Comparison of ENCODE assay signal across 22 mouse cellular contexts in the genomic region with DNA sequence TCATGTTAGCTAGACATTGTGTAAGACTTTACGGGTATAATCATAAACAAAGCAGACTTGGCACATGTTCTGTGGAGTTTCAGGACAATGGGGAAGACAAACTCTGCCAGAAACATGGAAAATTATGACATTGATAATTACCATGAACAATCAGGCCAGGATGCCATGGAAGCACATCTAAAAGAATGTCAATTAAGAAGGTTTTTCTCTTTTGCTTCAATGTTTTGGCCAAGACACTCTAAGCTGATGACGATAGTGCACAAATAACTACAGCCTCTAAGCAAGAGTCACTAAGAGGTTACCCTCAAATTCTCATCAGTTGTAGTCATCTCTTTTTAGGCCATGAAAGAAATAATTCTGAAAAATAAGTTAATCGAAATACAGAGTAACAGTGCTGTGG.
DNase-seq lines count a peak whose midpoint lies in the region; ATAC-seq and TF ChIP-seq lines count a peak whose summit lies in the region.
"Had no signal": no experiment of that assay in that cellular context is flagged by ENCODE, and none has a peak within 500 bp of the region (broad histone marks: within the 10 kb centered on the region; RNA-seq: fewer than 3 reads in every experiment).

No protein-coding gene starts in this region.

- WGBS in embryonic facial prominence, embryonic 14.5 days = 84% methylated on average over 3 of the region's 3 CpGs
- 91% methylated on average over 3 of the region's 3 CpGs for WGBS in embryonic facial prominence, embryonic 10.5 days
- WGBS in midbrain, postnatal 0 days = 91% methylated on average over 3 of the region's 3 CpGs
- 92% methylated on average over 3 of the region's 3 CpGs for WGBS in midbrain, embryonic 11.5 days

- ATAC-seq in embryonic facial prominence, embryonic 14.5 days (ENCODE audit: low read depth) = no peak
- ATAC-seq in midbrain, postnatal 0 days (ENCODE audit: low FRiP score) = no peak
- no peak for ATAC-seq in midbrain, embryonic 11.5 days (ENCODE audit: low FRiP score)
- ATAC-seq: CD4-positive, CD25-positive, alpha-beta regulatory T cell, adult 4 months; forebrain, embryonic 13.5 days; forebrain, embryonic 15.5 days; forebrain, postnatal 0 days had no signal

- DNase-seq in embryonic facial prominence, embryonic 14.5 days (ENCODE audit: low spot score) = peak; percentile 21
- no peak for DNase-seq in embryonic facial prominence, embryonic 10.5 days (ENCODE audit: low spot score)
- peak; percentile 19 for DNase-seq in midbrain, postnatal 0 days (ENCODE audit: low spot score)
- DNase-seq in midbrain, embryonic 11.5 days (ENCODE audit: low spot score, missing footprints) = no peak
- DNase-seq in Muller cell, postnatal 12 days (ENCODE audit: inconsistent ontology term) = peak; percentile 95
- DNase-seq in kidney, adult 8-10 months = no peak
- DNase-seq: adrenal gland, adult 2 months; adrenal gland, postnatal 10 days; adrenal gland, postnatal 25 days; B cell, adult 2 months; cerebellum, adult 11-12 months; cerebellum, adult 2 months; cerebellum, adult 9-10 months; cerebellum, postnatal 10 days; cerebellum, postnatal 25 days; forebrain, postnatal 0 days had no signal

- no peaks in the 10 kb centered on the region for H3K9me3 ChIP-seq in embryonic facial prominence, embryonic 14.5 days (ENCODE audit: control insufficient read depth, low read length)
- H3K9me3 ChIP-seq in embryonic facial prominence, embryonic 10.5 days = no peaks in the 10 kb centered on the region
- H3K9me3 ChIP-seq in midbrain, postnatal 0 days (ENCODE audit: low read length) = no peaks in the 10 kb centered on the region
- H3K9me3 ChIP-seq in midbrain, embryonic 11.5 days (ENCODE audit: control insufficient read depth, low read length) = no peaks in the 10 kb centered on the region
- H3K9me3 ChIP-seq: embryonic facial prominence, embryonic 13.5 days; forebrain, embryonic 13.5 days; forebrain, embryonic 15.5 days; G1E had no signal

- no peak overlapping the region for H3K4me3 ChIP-seq in embryonic facial prominence, embryonic 14.5 days (ENCODE audit: low read depth, low read length)
- H3K4me3 ChIP-seq in embryonic facial prominence, embryonic 10.5 days = no peak overlapping the region
- H3K4me3 ChIP-seq in midbrain, postnatal 0 days (ENCODE audit: low read depth, low read length) = no peak overlapping the region
- H3K4me3 ChIP-seq in midbrain, embryonic 11.5 days (ENCODE audit: low read depth, low read length) = no peak overlapping the region
- H3K4me3 ChIP-seq: embryonic facial prominence, embryonic 13.5 days; forebrain, embryonic 13.5 days; forebrain, embryonic 15.5 days had no signal

- no peaks in the 10 kb centered on the region for H3K27me3 ChIP-seq in embryonic facial prominence, embryonic 14.5 days (replicated peaks; ENCODE audit: control insufficient read depth, insufficient read depth, low read length)
- no peaks in the 10 kb centered on the region for H3K27me3 ChIP-seq in embryonic facial prominence, embryonic 10.5 days (replicated peaks; ENCODE audit: low read depth, poor library complexity, severe bottlenecking)
- no peaks in the 10 kb centered on the region for H3K27me3 ChIP-seq in midbrain, postnatal 0 days (ENCODE audit: insufficient read depth, low read length)
- no peaks in the 10 kb centered on the region for H3K27me3 ChIP-seq in midbrain, embryonic 11.5 days (ENCODE audit: control insufficient read depth, insufficient read depth, low read length)
- H3K27me3 ChIP-seq: CH12.LX; embryonic facial prominence, embryonic 13.5 days; forebrain, embryonic 13.5 days; forebrain, embryonic 15.5 days had no signal

- no peaks in the 10 kb centered on the region for H3K4me1 ChIP-seq in embryonic facial prominence, embryonic 14.5 days (ENCODE audit: control insufficient read depth, insufficient read depth, low read length)
- H3K4me1 ChIP-seq in embryonic facial prominence, embryonic 10.5 days = no peaks in the 10 kb centered on the region
- H3K4me1 ChIP-seq in midbrain, postnatal 0 days (ENCODE audit: insufficient read depth, low read length) = no peaks in the 10 kb centered on the region
- no peaks in the 10 kb centered on the region for H3K4me1 ChIP-seq in midbrain, embryonic 11.5 days (ENCODE audit: control insufficient read depth, insufficient read depth, low read length)
- H3K4me1 ChIP-seq: embryonic facial prominence, embryonic 13.5 days; forebrain, embryonic 13.5 days; forebrain, embryonic 15.5 days had no signal

- H3K36me3 ChIP-seq in embryonic facial prominence, embryonic 14.5 days (ENCODE audit: control insufficient read depth, insufficient read depth, low read length) = no peaks in the 10 kb centered on the region
- no peaks in the 10 kb centered on the region for H3K36me3 ChIP-seq in embryonic facial prominence, embryonic 10.5 days (replicated peaks)
- H3K36me3 ChIP-seq in midbrain, postnatal 0 days (ENCODE audit: insufficient read depth, low read length) = no peaks in the 10 kb centered on the region
- no peaks in the 10 kb centered on the region for H3K36me3 ChIP-seq in midbrain, embryonic 11.5 days (ENCODE audit: control insufficient read depth, insufficient read depth, low read length)
- H3K36me3 ChIP-seq: embryonic facial prominence, embryonic 13.5 days; forebrain, embryonic 15.5 days; G1E had no signal

- no peak overlapping the region for H3K27ac ChIP-seq in embryonic facial prominence, embryonic 14.5 days (replicated peaks; ENCODE audit: low read depth, low read length)
- H3K27ac ChIP-seq in embryonic facial prominence, embryonic 10.5 days (replicated peaks) = no peak overlapping the region
- H3K27ac ChIP-seq in midbrain, postnatal 0 days (ENCODE audit: low read depth, low read length) = no peak overlapping the region
- no peak overlapping the region for H3K27ac ChIP-seq in midbrain, embryonic 11.5 days (ENCODE audit: low read depth, low read length)
- H3K27ac ChIP-seq: embryonic facial prominence, embryonic 13.5 days; forebrain, embryonic 13.5 days; forebrain, embryonic 15.5 days had no signal

- H3K9ac ChIP-seq in embryonic facial prominence, embryonic 14.5 days (ENCODE audit: low read depth, low read length) = no peak overlapping the region
- no peak overlapping the region for H3K9ac ChIP-seq in midbrain, postnatal 0 days (replicated peaks; ENCODE audit: low read length, poor library complexity, severe bottlenecking)
- no peak overlapping the region for H3K9ac ChIP-seq in midbrain, embryonic 11.5 days (ENCODE audit: low read length)
- H3K9ac ChIP-seq: embryonic facial prominence, embryonic 13.5 days; forebrain, embryonic 13.5 days; forebrain, embryonic 15.5 days; forebrain, postnatal 0 days had no signal

- no peak overlapping the region for H3K4me2 ChIP-seq in embryonic facial prominence, embryonic 14.5 days (ENCODE audit: low read depth, low read length)
- no peak overlapping the region for H3K4me2 ChIP-seq in midbrain, postnatal 0 days (ENCODE audit: low read depth, low read length, poor library complexity, severe bottlenecking)
- no peak overlapping the region for H3K4me2 ChIP-seq in midbrain, embryonic 11.5 days
- H3K4me2 ChIP-seq: embryonic facial prominence, embryonic 13.5 days; forebrain, embryonic 13.5 days; forebrain, embryonic 15.5 days had no signal

- no peak for TF ChIP-seq CTCF in midbrain, postnatal 0 days (IDR thresholded peaks at IDR 0.05)

Comparison
In these comparisons a context has a peak if more than half of its experiments do, and no peak if none do; other contexts are left out.
1. DNase-seq: peak in embryonic facial prominence, embryonic 14.5 days (single experiment), midbrain, postnatal 0 days (single experiment) and Muller cell, postnatal 12 days (single experiment); none in embryonic facial prominence, embryonic 10.5 days (single experiment), midbrain, embryonic 11.5 days (single experiment) and kidney, adult 8-10 months (0 of 2).